Mouse (Mus musculus) layer of hippocampus, adult 2 months (tissue): ENCODE measurements around the gene Arhgef28. TPM values are rescaled to one million over a fixed set of nuclear protein-coding genes. Genes with fewer than 3 reads are reported as not detected.
A peak's percentile ranks its signal among the peaks of the same experiment; 100 is the strongest.
"Not testable (repeated sequence)": the region's sequence is repeated elsewhere in the genome, so short reads cannot be mapped to it uniquely, and the experiment has no call there.

Source experiments
- DNase-seq, 2 experiments: peaks; one replicate each; pipeline ENCODE4 v3.0.0; 2022; ENCODE audit warnings: low spot score in 2 of 2
- H3K27ac ChIP-seq: fragments of 200-600 bp; 2 replicates; pipeline ENCODE4 v1.8.1; 2022
- H3K4me3 ChIP-seq: fragments of 200-600 bp; 2 replicates; pipeline ENCODE4 v1.8.1; 2022; ENCODE audit warnings: mild to moderate bottlenecking
- CTCF ChIP-seq: fragments of 200-600 bp; conservative IDR thresholded peaks from 2 replicates; pipeline ENCODE4 v1.8.1; 2022; ENCODE audit warnings: antibody characterized with exemption, mild to moderate bottlenecking, moderate library complexity
- total RNA-seq, 2 experiments: library from RNA; stranded (reverse); gene quantifications; 2 replicates each; pipeline ENCODE4 v1.2.3; 2021

Arhgef28 gene
- total RNA-seq, 2 experiments from 2014 or later, result 103 to 110 TPM

- H3K4me3 ChIP-seq, result no peak overlapping the region
- no peak for DNase-seq
- H3K27ac ChIP-seq, result no peak overlapping the region
- TF ChIP-seq CTCF, result no peak
Observed at GRCm38 (mm10) chr13:98112812-98113503, 93.3 kb downstream of the Arhgef28 start.

GRCm38 (mm10) chr13:98111531-98111930, 94.7 kb downstream of the Arhgef28 start:
- Histone ChIP-seq H3K4me3 (no peak overlapping the region), H3K27ac (no peak overlapping the region)
- no peak for DNase-seq
- TF ChIP-seq CTCF, result no peak

- no peak for TF ChIP-seq CTCF
- no peak overlapping the region for H3K27ac ChIP-seq
Observed at GRCm38 (mm10) chr13:98111021-98111420, 95.2 kb downstream of the Arhgef28 start.

GRCm38 (mm10) chr13:98108481-98108880, 97.8 kb downstream of the Arhgef28 start:
- H3K27ac ChIP-seq, DNase-seq, H3K4me3 ChIP-seq: not testable (repeated sequence)

More at GRCm38 (mm10) chr13:98111021-98111420, 95.2 kb downstream of the Arhgef28 start:
- H3K4me3 ChIP-seq, result no peak overlapping the region
- no peak for DNase-seq

GRCm38 (mm10) chr13:98107621-98108020, 98.6 kb downstream of the Arhgef28 start:
- DNase-seq, result no peak
- no peak for TF ChIP-seq CTCF
- peak overlapping the region; percentile 71; the same call in 1 of the 2 replicates for H3K27ac ChIP-seq

GRCm38 (mm10) chr13:98095966-98096365, 110.3 kb downstream of the Arhgef28 start:
- Histone ChIP-seq H3K4me3 (no peak overlapping the region), H3K27ac (no peak overlapping the region)
- no peak for TF ChIP-seq CTCF
- DNase-seq, result peak in 1 of 2 experiments; percentile 7

More at GRCm38 (mm10) chr13:98107621-98108020, 98.6 kb downstream of the Arhgef28 start:
- H3K4me3 ChIP-seq, result no peak overlapping the region

- TF ChIP-seq CTCF, result no peak
- DNase-seq, result peak in 1 of 2 experiments; percentile 7
- Histone ChIP-seq H3K27ac (peak overlapping the region; percentile 73; the same call in 1 of the 2 replicates), H3K4me3 (no peak overlapping the region)
Observed at GRCm38 (mm10) chr13:98094332-98094731, 111.9 kb downstream of the Arhgef28 start.

- H3K27ac ChIP-seq, result peak overlapping the region; percentile 73
- DNase-seq, result peak in 1 of 2 experiments; percentile 7
- no peak overlapping the region for H3K4me3 ChIP-seq
- TF ChIP-seq CTCF, result no peak
Observed at GRCm38 (mm10) chr13:98093483-98093882, 112.8 kb downstream of the Arhgef28 start.

- Histone ChIP-seq H3K27ac (peak overlapping the region; percentile 73; the same call in 1 of the 2 replicates), H3K4me3 (no peak overlapping the region)
- DNase-seq, result peak in 1 of 2 experiments; percentile 9
- TF ChIP-seq CTCF, result no peak
Observed at GRCm38 (mm10) chr13:98092354-98093002, 113.8 kb downstream of the Arhgef28 start.

GRCm38 (mm10) chr13:98079640-98080039, 126.6 kb downstream of the Arhgef28 start:
- no peak for DNase-seq
- Histone ChIP-seq H3K27ac (no peak overlapping the region), H3K4me3 (no peak overlapping the region)
- TF ChIP-seq CTCF, result no peak

- no peak for TF ChIP-seq CTCF
- no peak overlapping the region for H3K4me3 ChIP-seq
- no peak for DNase-seq
- H3K27ac ChIP-seq, result peak overlapping the region; percentile 36
Observed at GRCm38 (mm10) chr13:98078251-98078650, 128.0 kb downstream of the Arhgef28 start.

- Histone ChIP-seq H3K27ac (no peak overlapping the region), H3K4me3 (no peak overlapping the region)
- TF ChIP-seq CTCF, result no peak
- DNase-seq, result no peak
Observed at GRCm38 (mm10) chr13:98077216-98077615, 129.0 kb downstream of the Arhgef28 start.

GRCm38 (mm10) chr13:98074871-98075270, 131.4 kb downstream of the Arhgef28 start:
- TF ChIP-seq CTCF, result no peak
- no peak for DNase-seq
- Histone ChIP-seq H3K27ac (no peak overlapping the region), H3K4me3 (no peak overlapping the region)

- no peak for TF ChIP-seq CTCF
- Histone ChIP-seq H3K4me3 (no peak overlapping the region), H3K27ac (no peak overlapping the region)
- DNase-seq, result no peak
Observed at GRCm38 (mm10) chr13:98073190-98073589, 133.0 kb downstream of the Arhgef28 start.
